Mouse (Mus musculus): ENCODE measurements at regions not wholly inside any gene's neighbourhood (a gene's known extent, or its start where the extent isn't known, plus 50 kb on each side); places are given as distances from the start of the nearest gene placed in this dataset.

GRCm38 (mm10) chr3:37781086-37781485 lies 56.8 kb upstream of the Gm5148 start:
- DNase-seq (ENCODE audit: low read depth), result no peak

GRCm38 (mm10) chr3:37779867-37780475 lies 55.7 kb upstream of the Gm5148 start:
- DNase-seq (ENCODE audit: low read depth), result peak; percentile 22

GRCm38 (mm10) chr3:37778386-37778785 lies 54.1 kb upstream of the Gm5148 start:
- DNase-seq (ENCODE audit: low read depth), result no peak

GRCm38 (mm10) chr3:37776224-37776623 lies 51.9 kb upstream of the Gm5148 start:
- no peak for DNase-seq (ENCODE audit: low read depth)

Data from gonadal fat pad, adult 2 months (tissue).